Mouse (Mus musculus) brain, embryonic 14.5 days (tissue): Measurements from ENCODE around the gene Car15.

Experiments
- CTCF ChIP-seq: fragments of 200-500 bp; IDR thresholded peaks from 2 replicates; pipeline ENCODE4 v1.5.1; 2012; ENCODE audit warnings: inconsistent platforms, mild to moderate bottlenecking, moderate library complexity, borderline replicate concordance; ENCODE audit not compliant: insufficient read depth, insufficient read length; ENCODE audit errors: extremely low read depth
- POLR2A ChIP-seq: fragments of 200-500 bp; IDR thresholded peaks from 2 replicates; pipeline ENCODE4 v1.6.1; 2012; ENCODE audit warnings: mild to moderate bottlenecking, inconsistent platforms, borderline replicate concordance; ENCODE audit not compliant: poor library complexity, insufficient read depth, insufficient read length, severe bottlenecking; ENCODE audit errors: extremely low read depth

DNA sequence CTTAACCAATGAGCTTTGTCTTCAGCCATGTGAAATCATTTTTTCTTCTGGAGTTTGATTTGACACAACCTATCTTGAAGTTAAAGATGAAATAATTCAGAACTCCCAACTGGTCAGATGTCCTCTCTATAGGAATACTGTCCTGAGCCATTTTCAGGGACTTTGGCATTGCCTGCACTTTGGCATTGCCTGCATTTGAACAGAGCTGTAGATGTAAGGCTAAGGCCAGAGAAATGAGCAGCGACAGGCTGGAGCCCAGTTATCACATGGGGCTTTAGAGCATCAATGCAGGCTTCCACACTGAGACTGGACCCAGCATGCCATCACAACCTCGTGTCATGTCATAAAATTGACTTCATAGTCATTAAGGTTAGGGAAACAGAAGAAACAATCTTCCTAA is 15.1 kb upstream of the Car15 start:
- no peak for TF ChIP-seq CTCF
- TF ChIP-seq POLR2A = no peak
